ENCODE assay signal across 7 mouse cellular contexts in genomic region chr11:116530187-116531147, GRCm38 (mm10). TPM values are rescaled to one million over a fixed set of nuclear protein-coding genes. Genes with fewer than 3 reads are reported as not detected.
A peak's percentile ranks its signal among the peaks of the same experiment; 100 is the strongest.
DNase-seq lines count a peak whose midpoint lies in the region; ATAC-seq and TF ChIP-seq lines count a peak whose summit lies in the region.

Gene Sphk1, plus strand, starts transcription at chr11:116530925.

- no peak for DNase-seq in CH12.LX (ENCODE audit: extremely low read depth)
- peak; percentile 24 for DNase-seq in MN1 (ENCODE audit: low spot score)
- DNase-seq in gonadal fat pad, adult 2 months (ENCODE audit: low read depth), result no peak
- peak; percentile 47 for DNase-seq in neural tube, embryonic 10.5 days (ENCODE audit: extremely low spot score, low spot score)
- DNase-seq in right cerebral cortex, adult 18-20 months, result no peak
- DNase-seq in cerebellum, adult 18-20 months, result no peak

- no peak within 1 kb of the TSS for H3K4me3 ChIP-seq in CH12.LX (replicated peaks in 1 of 3; ENCODE audit: low read depth in 2 of 3, low read length in 2 of 3, poor library complexity in 1 of 3)
- H3K4me3 ChIP-seq in limb, embryonic 15.5 days, result peak within 1 kb of the TSS; percentile 56

- TF ChIP-seq CTCF in CH12.LX (conservative IDR thresholded peaks at IDR 0.05 in 1 of 2, IDR thresholded peaks at IDR 0.05 in 1 of 2; ENCODE audit: low read depth in 2 of 2, low read length in 2 of 2), result no peak

- H3K9me3 ChIP-seq in CH12.LX (replicated peaks; ENCODE audit: low read length), result no peaks in the 10 kb centered on the region
- no peaks in the 10 kb centered on the region for H3K9me3 ChIP-seq in limb, embryonic 15.5 days

- dilution Hi-C loops in CH12.LX (cut with MboI; ENCODE audit: extremely low pct_ligation_motif_present, extremely low pct_unique_long_range_greater_than_20kb, low sequenced_read_pairs), result no loop called here

- WGBS in limb, embryonic 15.5 days, result 47% methylated on average over 11 of the region's 11 CpGs

- TF ChIP-seq POLR2A in CH12.LX (IDR thresholded peaks at IDR 0.05; ENCODE audit: low read depth, low read length), result no peak

- ATAC-seq in limb, embryonic 15.5 days (ENCODE audit: insufficient number of reproducible peaks, low FRiP score, low TSS enrichment, low read depth), result no peak

- in situ Hi-C loops in CH12.LX (cut with MboI; ENCODE audit: low pct_ligation_motif_present, low pct_unique_long_range_greater_than_20kb, low sequenced_read_pairs), result loop anchor here (5.0 to 10.0 kb wide), 2 partner anchors 33 to 206 kb away; no protein-coding TSS in a partner anchor

- H3K4me1 ChIP-seq in CH12.LX (ENCODE audit: control insufficient read depth in 1 of 2, insufficient read depth in 2 of 2), result peaks cover 5 to 32% of the 10 kb centered on the region in 2 experiments
- peaks cover 37% of the 10 kb centered on the region for H3K4me1 ChIP-seq in limb, embryonic 15.5 days

- TF ChIP-seq RAD21 in CH12.LX (IDR thresholded peaks at IDR 0.05; ENCODE audit: low read depth, low read length), result no peak

- H3K27me3 ChIP-seq in CH12.LX (replicated peaks), result peaks cover 69% of the 10 kb centered on the region
- peaks cover 48% of the 10 kb centered on the region for H3K27me3 ChIP-seq in limb, embryonic 15.5 days

- H3K36me3 ChIP-seq in CH12.LX (replicated peaks in 1 of 2; ENCODE audit: control insufficient read depth in 1 of 2, insufficient read depth in 1 of 2, low read length in 1 of 2), result no peaks in the 10 kb centered on the region
- H3K36me3 ChIP-seq in limb, embryonic 15.5 days, result no peaks in the 10 kb centered on the region

- H3K4me2 ChIP-seq in CH12.LX (ENCODE audit: insufficient read depth, low read depth, poor library complexity, severe bottlenecking), result peak within 1 kb of the TSS; percentile 89
- H3K4me2 ChIP-seq in limb, embryonic 15.5 days, result peak within 1 kb of the TSS; percentile 99

- H3K27ac ChIP-seq in CH12.LX (ENCODE audit: insufficient read depth, low read depth), result no peak within 1 kb of the TSS
- no peak within 1 kb of the TSS for H3K27ac ChIP-seq in limb, embryonic 15.5 days

- no peaks in the 10 kb centered on the region for H3K79me2 ChIP-seq in CH12.LX (replicated peaks; ENCODE audit: control insufficient read depth, extremely low read depth, insufficient read depth, poor library complexity, severe bottlenecking)

- no peak for TF ChIP-seq EP300 in CH12.LX (IDR thresholded peaks at IDR 0.05; ENCODE audit: low read length)

- H3K9ac ChIP-seq in CH12.LX (ENCODE audit: insufficient read depth, low read depth), result no peak within 1 kb of the TSS
- H3K9ac ChIP-seq in limb, embryonic 15.5 days, result 0 out of 2 replicates have a peak within 1 kb of the TSS, but pooled peaks have one; percentile 37

TF ChIP-seq in CH12.LX, 34 proteins besides CTCF, POLR2A, EP300 and RAD21:
- TF ChIP-seq NRF1 (IDR thresholded peaks at IDR 0.05; ENCODE audit: low read depth, low read length) (no peak), ELF1 (IDR thresholded peaks at IDR 0.05; ENCODE audit: low read depth, low read length) (no peak), POLR2AphosphoS2 (IDR thresholded peaks at IDR 0.05; ENCODE audit: low read depth, low read length) (no peak), PAX5 (IDR thresholded peaks at IDR 0.05; ENCODE audit: low read length) (no peak), MAX (IDR thresholded peaks at IDR 0.05; ENCODE audit: low read length) (no peak), TBP (conservative IDR thresholded peaks at IDR 0.05; ENCODE audit: low read depth, low read length) (no peak), GABPA (IDR thresholded peaks at IDR 0.05; ENCODE audit: insufficient replicate concordance, low read depth, low read length) (no peak), TCF12 (IDR thresholded peaks at IDR 0.05; ENCODE audit: low read depth, low read length) (no peak), JUND (conservative IDR thresholded peaks at IDR 0.05; ENCODE audit: low read depth, low read length) (no peak), KAT2A (IDR thresholded peaks at IDR 0.05; ENCODE audit: insufficient replicate concordance, low read length) (no peak), MYC (IDR thresholded peaks at IDR 0.05; ENCODE audit: low read depth, low read length) (no peak), MXI1 (IDR thresholded peaks at IDR 0.05; ENCODE audit: low read depth, low read length) (no peak), ZNF384 (IDR thresholded peaks at IDR 0.05; ENCODE audit: low read depth, low read length) (no peak)

RNA-seq across cellular contexts. Expression of gene Sphk1, which starts in this region (rescaled TPM):
- 0.84 and 2.1 TPM in 2 replicates for total RNA-seq in CH12.LX (2012; rRNA removed)
- total RNA-seq in CH12.LX (2014; rRNA removed), result 0.20 and 0.89 TPM in 2 replicates
- polyA plus RNA-seq in CH12.LX (2012; ENCODE audit: insufficient read length, low read depth), result 0.26 and 0.50 TPM in 2 replicates
- 29.1 and 37.2 TPM in 2 replicates for polyA plus RNA-seq in gonadal fat pad, adult 2 months (2012; rRNA removed)
- 7.7 and 11.2 TPM in 2 replicates for polyA plus RNA-seq in limb, embryonic 15.5 days (2015; fragmentation: Nextera tagmentation; extraction: Ambion mirVana)

Comparison
In these comparisons a context has a peak if more than half of its experiments do, and no peak if none do; other contexts are left out.
1. DNase-seq: peak in MN1 (single experiment) and neural tube, embryonic 10.5 days (single experiment); none in CH12.LX (single experiment), gonadal fat pad, adult 2 months (single experiment), right cerebral cortex, adult 18-20 months (single experiment) and cerebellum, adult 18-20 months (0 of 2).